Mouse (Mus musculus) midbrain, postnatal 0 days (tissue): ENCODE measurements around the gene Pcdh9. TPM values are rescaled to one million over a fixed set of nuclear protein-coding genes. Genes with fewer than 3 reads are reported as not detected.

Experiments
- ATAC-seq: fragments of 200-750 bp; cut with Nextera tagmentation; 2 replicates; pipeline ENCODE4 v1.8.0; 2017; ENCODE audit warnings: moderate number of reproducible peaks, mild to moderate bottlenecking, moderate TSS enrichment, moderate library complexity; ENCODE audit not compliant: low FRiP score
- DNase-seq: peaks from one replicate; pipeline ENCODE4 v3.0.0-alpha.2; 2015; ENCODE audit warnings: low spot score
- H3K27ac ChIP-seq: fragments of 300-500 bp; sonication (generic); 2 replicates; pipeline ENCODE4 v1.5.1; 2014; ENCODE audit warnings: low read depth, mild to moderate bottlenecking, low read length, mixed read lengths
- H3K27me3 ChIP-seq: fragments of 300-500 bp; sonication (generic); 2 replicates; pipeline ENCODE4 v1.6.1; 2014; ENCODE audit warnings: low read length, control low read depth, mixed read lengths; ENCODE audit not compliant: insufficient read depth
- H3K36me3 ChIP-seq: fragments of 300-500 bp; sonication (generic); 2 replicates; pipeline ENCODE4 v1.6.1; 2014; ENCODE audit warnings: low read length, control low read depth, mixed read lengths; ENCODE audit not compliant: insufficient read depth
- H3K4me1 ChIP-seq: fragments of 300-500 bp; sonication (generic); 2 replicates; pipeline ENCODE4 v1.6.1; 2014; ENCODE audit warnings: mild to moderate bottlenecking, control low read depth, antibody characterized with exemption, low read length, mixed read lengths; ENCODE audit not compliant: insufficient read depth
- H3K4me2 ChIP-seq: fragments of 300-500 bp; sonication (generic); 2 replicates; pipeline ENCODE4 v1.6.1; 2014; ENCODE audit warnings: low read depth, mild to moderate bottlenecking, low read length, mixed read lengths; ENCODE audit not compliant: poor library complexity, severe bottlenecking
- H3K4me3 ChIP-seq: fragments of 300-500 bp; sonication (generic); 2 replicates; pipeline ENCODE4 v1.5.1; 2014; ENCODE audit warnings: low read depth, mild to moderate bottlenecking, low read length, moderate library complexity
- H3K9ac ChIP-seq: fragments of 300-500 bp; sonication (generic); replicated peaks from 2 replicates; pipeline ENCODE4 v1.6.1; 2014; ENCODE audit warnings: mild to moderate bottlenecking, low read length, moderate library complexity, mixed read lengths; ENCODE audit not compliant: poor library complexity, severe bottlenecking
- H3K9me3 ChIP-seq: fragments of 300-500 bp; sonication (generic); 2 replicates; pipeline ENCODE4 v1.6.1; 2016; ENCODE audit warnings: low read length, control low read depth
- CTCF ChIP-seq: IDR thresholded peaks from 2 replicates; pipeline ENCODE4 v1.5.1; 2016; ENCODE audit warnings: antibody characterized with exemption, mild to moderate bottlenecking
- WGBS: fragments of 180-500 bp; shearing (Covaris S2); extraction: QIAGEN DNeasy Blood & Tissue Kit; methylation state at CpG from one replicate; pipeline ENCODE4 v1.1.7; 2014; 5-methylcytosine and 5-hydroxymethylcytosine counted together
- polyA plus RNA-seq: library from polyadenylated mRNA; unstranded; fragments of >200 nt; fragmentation: Nextera tagmentation; extraction: Ambion mirVana; gene quantifications from 2 replicates; pipeline ENCODE4 v1.2.1, GENCODE M21; 2015
- total RNA-seq: library from RNA; depleted of rRNA; stranded (reverse); fragments of >200 nt; gene quantifications from 2 replicates; pipeline ENCODE4 v1.2.3, GENCODE M21; 2014

Pcdh9 gene
- total and polyA plus RNA-seq, 2 experiments from 2014 or later, result 149 to 164 TPM

- peak; percentile 52 for DNase-seq
- Histone ChIP-seq H3K9me3 (no peaks in the 10 kb centered on the region), H3K9ac (peak overlapping the region; percentile 77), H3K4me2 (peak overlapping the region; percentile 73), H3K27me3 (no peaks in the 10 kb centered on the region), H3K36me3 (no peaks in the 10 kb centered on the region), H3K4me3 (peak overlapping the region; percentile 68), H3K4me1 (0 out of 2 replicates have a peak, but pooled peaks cover 2% of the 10 kb centered on the region), H3K27ac (0 out of 2 replicates have a peak overlapping the region, but pooled peaks have one; percentile 65)
- ATAC-seq, result no peak
- TF ChIP-seq CTCF, result no peak
- WGBS, result 6% methylated on average over 6 of the region's 6 CpGs
These were observed 1.2 kb downstream of the Pcdh9 start for GRCm38 (mm10) chr14:93889231-93889630.

GRCm38 (mm10) chr14:93888346-93888745 is 2.1 kb downstream of the Pcdh9 start:
- H3K27ac ChIP-seq, result 0 out of 2 replicates have a peak overlapping the region, but pooled peaks have one; percentile 12
- DNase-seq (no peak), ATAC-seq (no peak)
- no peaks in the 10 kb centered on the region for H3K36me3 ChIP-seq
- H3K27me3 ChIP-seq, result no peaks in the 10 kb centered on the region
- peak overlapping the region; percentile 73 for H3K4me2 ChIP-seq
- no peak for TF ChIP-seq CTCF
- H3K9ac ChIP-seq, result peak overlapping the region; percentile 77
- 0 out of 2 replicates have a peak, but pooled peaks cover 2% of the 10 kb centered on the region for H3K4me1 ChIP-seq
- no peaks in the 10 kb centered on the region for H3K9me3 ChIP-seq
- WGBS, result 42% methylated on average over 5 of the region's 5 CpGs
- peak overlapping the region; percentile 68 for H3K4me3 ChIP-seq

GRCm38 (mm10) chr14:93887066-93887465 is 3.4 kb downstream of the Pcdh9 start:
- H3K27me3 ChIP-seq, result no peaks in the 10 kb centered on the region
- no peak overlapping the region for H3K27ac ChIP-seq
- H3K36me3 ChIP-seq, result no peaks in the 10 kb centered on the region
- peak overlapping the region; percentile 73 for H3K4me2 ChIP-seq
- 49% methylated on average over 7 of the region's 7 CpGs for WGBS
- no peaks in the 10 kb centered on the region for H3K9me3 ChIP-seq
- no peak for TF ChIP-seq CTCF
- peak overlapping the region; percentile 77 for H3K9ac ChIP-seq
- 0 out of 2 replicates have a peak, but pooled peaks cover 2% of the 10 kb centered on the region for H3K4me1 ChIP-seq
- no peak for ATAC-seq
- DNase-seq, result no peak
- H3K4me3 ChIP-seq, result peak overlapping the region; percentile 68

GRCm38 (mm10) chr14:93885551-93886084 is 4.9 kb downstream of the Pcdh9 start:
- H3K4me1 ChIP-seq, result 0 out of 2 replicates have a peak, but pooled peaks cover 2% of the 10 kb centered on the region
- ATAC-seq, result no peak
- no peak for TF ChIP-seq CTCF
- DNase-seq, result no peak
- 85% methylated on average over 11 of the region's 11 CpGs for WGBS
- H3K27ac ChIP-seq, result no peak overlapping the region
- peak overlapping the region; percentile 5; the same call in 1 of the 2 replicates for H3K4me3 ChIP-seq
- no peak overlapping the region; the same call in 1 of the 2 replicates for H3K9ac ChIP-seq
- H3K9me3 ChIP-seq, result no peaks in the 10 kb centered on the region
- no peaks in the 10 kb centered on the region for H3K36me3 ChIP-seq
- H3K4me2 ChIP-seq, result peak overlapping the region; percentile 73
- no peaks in the 10 kb centered on the region for H3K27me3 ChIP-seq

GRCm38 (mm10) chr14:93884467-93884866 is 6.0 kb downstream of the Pcdh9 start:
- peak overlapping the region; percentile 30 for H3K4me3 ChIP-seq

GRCm38 (mm10) chr14:93880071-93880470 is 10.4 kb downstream of the Pcdh9 start:
- WGBS, result 88% methylated on average over 1 of the region's 1 CpGs

More at GRCm38 (mm10) chr14:93884467-93884866, 6.0 kb downstream of the Pcdh9 start:
- H3K4me1 ChIP-seq, result 0 out of 2 replicates have a peak, but pooled peaks cover 2% of the 10 kb centered on the region
- WGBS, result 1% methylated on average over 2 of the region's 2 CpGs
- peak; percentile 92 for TF ChIP-seq CTCF
- H3K9me3 ChIP-seq, result no peaks in the 10 kb centered on the region
- no peaks in the 10 kb centered on the region for H3K36me3 ChIP-seq
- H3K9ac ChIP-seq, result no peak overlapping the region
- H3K27me3 ChIP-seq, result no peaks in the 10 kb centered on the region
- peak overlapping the region; percentile 47 for H3K4me2 ChIP-seq
- ATAC-seq (peak; percentile 68; the same call in 1 of the 2 replicates), DNase-seq (peak; percentile 90)
- H3K27ac ChIP-seq, result no peak overlapping the region

More at GRCm38 (mm10) chr14:93880071-93880470, 10.4 kb downstream of the Pcdh9 start:
- Histone ChIP-seq H3K4me2 (no peak overlapping the region), H3K9me3 (no peaks in the 10 kb centered on the region), H3K4me3 (no peak overlapping the region), H3K36me3 (no peaks in the 10 kb centered on the region), H3K27ac (no peak overlapping the region), H3K9ac (no peak overlapping the region), H3K27me3 (no peaks in the 10 kb centered on the region), H3K4me1 (no peaks in the 10 kb centered on the region)
- DNase-seq (no peak), ATAC-seq (no peak)
- TF ChIP-seq CTCF, result no peak
